Mouse (Mus musculus) brain, embryonic 14.5 days (tissue): ENCODE results near the gene Flvcr2.

Experiments
- CTCF ChIP-seq: fragments of 200-500 bp; IDR thresholded peaks from 2 replicates; pipeline ENCODE4 v1.5.1; 2012; ENCODE audit warnings: inconsistent platforms, mild to moderate bottlenecking, moderate library complexity, borderline replicate concordance; ENCODE audit not compliant: insufficient read depth, insufficient read length; ENCODE audit errors: extremely low read depth
- POLR2A ChIP-seq: fragments of 200-500 bp; IDR thresholded peaks from 2 replicates; pipeline ENCODE4 v1.6.1; 2012; ENCODE audit warnings: mild to moderate bottlenecking, inconsistent platforms, borderline replicate concordance; ENCODE audit not compliant: poor library complexity, insufficient read depth, insufficient read length, severe bottlenecking; ENCODE audit errors: extremely low read depth

DNA sequence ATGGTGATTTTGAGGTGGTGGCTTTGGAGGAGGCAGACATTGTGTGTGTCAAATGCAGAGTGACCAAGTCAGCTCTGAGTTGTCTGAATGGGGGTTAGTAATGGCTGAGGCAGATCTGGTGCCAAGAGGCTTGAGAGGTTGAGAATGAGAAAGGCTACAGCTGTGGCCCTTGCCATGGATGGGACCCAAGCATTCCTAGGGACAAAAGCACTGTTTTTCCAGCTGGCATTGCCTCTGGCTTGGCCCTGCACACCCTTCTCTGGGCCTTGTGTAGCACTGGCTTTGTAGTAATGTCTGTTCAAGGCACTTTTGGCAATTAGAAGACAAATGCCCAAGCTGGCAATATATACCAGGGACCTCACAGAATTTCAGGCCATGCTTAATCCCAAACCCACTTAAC is 64.6 kb downstream of the Flvcr2 start:
- TF ChIP-seq CTCF (no peak), POLR2A (no peak)
